Mouse (Mus musculus): ENCODE results near the gene Mettl26. TPM values are rescaled to one million over a fixed set of nuclear protein-coding genes. Genes with fewer than 3 reads are reported as not detected.

The Mettl26 gene
- polyA plus RNA-seq (2015; fragmentation: Nextera tagmentation; extraction: Ambion mirVana): 47.8 and 50.5 TPM in 2 replicates

DNA sequence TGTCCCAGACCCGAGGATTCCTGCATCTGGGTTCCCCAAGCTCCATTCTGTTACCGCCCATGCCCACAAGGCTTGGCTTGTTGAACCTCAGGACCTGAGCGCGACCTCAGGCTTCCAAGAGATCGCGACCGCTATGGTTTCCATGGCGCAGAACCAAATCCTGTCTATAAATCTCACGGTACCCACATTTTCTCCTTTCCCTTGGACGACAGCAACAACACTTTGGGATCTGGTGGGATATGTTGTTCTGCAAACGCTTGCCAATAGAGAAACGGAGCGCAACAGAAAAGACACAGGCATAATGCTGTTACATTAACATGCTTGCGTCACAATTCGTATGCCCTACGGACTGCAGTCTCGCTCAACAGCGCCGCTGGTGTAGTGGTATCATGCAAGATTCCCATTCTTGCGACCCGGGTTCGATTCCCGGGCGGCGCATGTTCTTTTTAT lies at the start of gene Mettl26:
Gene Mettl26 (plus strand): TSS at position 354 of the 450 bp plus-strand sequence.
- Histone ChIP-seq H3K4me2 (ENCODE audit: low read depth, low read length) (peak within 1 kb of the TSS; percentile 85), H3K36me3 (ENCODE audit: control insufficient read depth, insufficient read depth) (no peaks in the 10 kb centered on the region), H3K9ac (ENCODE audit: low read depth, low read length) (peak within 1 kb of the TSS; percentile 83), H3K9me3 (replicated peaks; ENCODE audit: control insufficient read depth, low read length) (no peaks in the 10 kb centered on the region), H3K4me1 (ENCODE audit: control insufficient read depth, low read depth, low read length) (peaks cover 23% of the 10 kb centered on the region), H3K27ac (ENCODE audit: low read length) (peak within 1 kb of the TSS; percentile 90), H3K4me3 (ENCODE audit: low read depth, low read length) (peak within 1 kb of the TSS; percentile 85), H3K27me3 (ENCODE audit: control insufficient read depth, insufficient read depth, low read depth, low read length) (no peaks in the 10 kb centered on the region)
- peak; percentile 71 for ATAC-seq (ENCODE audit: low read depth)
- under 1% methylated on average over 25 of the region's 25 CpGs for WGBS (ENCODE audit: insufficient replicate concordance)

DNA sequence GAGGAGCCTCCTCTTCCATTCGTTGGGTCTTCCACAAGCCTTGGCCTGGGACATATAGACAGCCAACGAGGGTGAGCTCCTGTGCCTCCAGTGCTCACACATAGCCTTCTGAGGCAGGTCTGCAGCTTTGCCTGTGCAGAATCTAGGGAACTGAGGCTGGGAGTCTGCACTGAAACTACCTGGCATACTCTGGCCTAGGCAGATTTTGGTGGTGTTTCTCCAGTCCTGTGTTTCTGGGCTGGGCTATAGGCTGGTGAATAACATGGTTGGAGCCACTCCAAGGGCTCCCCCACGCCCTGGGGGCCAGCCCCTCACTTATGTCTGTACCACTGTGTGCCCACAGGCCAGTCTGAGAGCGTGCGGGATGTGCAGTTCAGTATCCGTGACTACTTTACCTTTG lies 49.6 kb upstream of the Mettl26 start:
- H3K27ac ChIP-seq (ENCODE audit: low read length): no peak overlapping the region
- no peak overlapping the region for H3K4me2 ChIP-seq (ENCODE audit: low read depth, low read length)
- H3K27me3 ChIP-seq (ENCODE audit: control insufficient read depth, insufficient read depth, low read depth, low read length): peaks cover 6% of the 10 kb centered on the region
- ATAC-seq (ENCODE audit: low read depth): no peak
- H3K36me3 ChIP-seq (ENCODE audit: control insufficient read depth, insufficient read depth): peaks cover 3% of the 10 kb centered on the region
- H3K9me3 ChIP-seq (replicated peaks; ENCODE audit: control insufficient read depth, low read length): no peaks in the 10 kb centered on the region
- H3K4me1 ChIP-seq (ENCODE audit: control insufficient read depth, low read depth, low read length): peaks cover 37% of the 10 kb centered on the region
- peak overlapping the region; percentile 77; the same call in 1 of the 2 replicates for H3K9ac ChIP-seq (ENCODE audit: low read depth, low read length)
- WGBS (ENCODE audit: insufficient replicate concordance): 76% methylated on average over 6 of the region's 6 CpGs
- H3K4me3 ChIP-seq (ENCODE audit: low read depth, low read length): no peak overlapping the region

DNA sequence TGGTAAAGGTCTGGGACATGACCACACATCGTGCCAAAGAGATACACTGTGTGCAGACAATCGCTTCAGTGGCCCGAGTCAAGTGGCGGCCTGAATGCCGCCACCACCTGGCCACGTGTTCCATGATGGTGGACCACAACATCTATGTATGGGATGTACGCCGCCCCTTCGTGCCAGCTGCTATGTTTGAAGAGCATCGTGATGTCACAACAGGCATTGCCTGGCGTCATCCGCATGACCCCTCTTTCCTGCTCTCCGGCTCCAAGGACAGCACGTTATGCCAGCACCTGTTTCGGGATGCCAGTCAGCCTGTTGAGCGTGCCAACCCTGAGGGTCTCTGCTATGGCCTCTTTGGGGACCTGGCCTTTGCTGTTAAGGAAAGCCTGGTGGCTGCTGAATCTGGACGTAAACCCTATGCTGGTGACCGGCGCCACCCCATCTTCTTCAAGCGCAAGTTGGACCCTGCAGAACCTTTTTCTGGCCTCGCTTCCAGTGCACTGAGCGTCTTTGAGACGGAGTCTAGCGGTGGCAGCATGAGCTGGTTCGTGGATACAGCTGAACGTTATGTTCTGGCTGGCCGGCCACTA lies 48.8 kb upstream of the Mettl26 start:
- ATAC-seq (ENCODE audit: low read depth): no peak
- Histone ChIP-seq H3K4me2 (ENCODE audit: low read depth, low read length) (no peak overlapping the region), H3K27me3 (ENCODE audit: control insufficient read depth, insufficient read depth, low read depth, low read length) (peaks cover 3% of the 10 kb centered on the region), H3K9ac (ENCODE audit: low read depth, low read length) (no peak overlapping the region), H3K4me3 (ENCODE audit: low read depth, low read length) (no peak overlapping the region), H3K9me3 (replicated peaks; ENCODE audit: control insufficient read depth, low read length) (no peaks in the 10 kb centered on the region), H3K27ac (ENCODE audit: low read length) (no peak overlapping the region), H3K36me3 (ENCODE audit: control insufficient read depth, insufficient read depth) (peaks cover 9% of the 10 kb centered on the region), H3K4me1 (ENCODE audit: control insufficient read depth, low read depth, low read length) (peaks cover 44% of the 10 kb centered on the region)
- WGBS (ENCODE audit: insufficient replicate concordance): 85% methylated on average over 27 of the region's 27 CpGs

- no peak for ATAC-seq (ENCODE audit: low read depth)
- H3K27ac ChIP-seq (ENCODE audit: low read length): no peak overlapping the region
- no peak overlapping the region for H3K4me3 ChIP-seq (ENCODE audit: low read depth, low read length)
- peaks cover 54% of the 10 kb centered on the region for H3K4me1 ChIP-seq (ENCODE audit: control insufficient read depth, low read depth, low read length)
- no peak overlapping the region for H3K4me2 ChIP-seq (ENCODE audit: low read depth, low read length)
- WGBS (ENCODE audit: insufficient replicate concordance): 86% methylated on average over 13 of the region's 13 CpGs
- H3K27me3 ChIP-seq (ENCODE audit: control insufficient read depth, insufficient read depth, low read depth, low read length): no peaks in the 10 kb centered on the region; the same call in 1 of the 2 replicates
- H3K9me3 ChIP-seq (replicated peaks; ENCODE audit: control insufficient read depth, low read length): no peaks in the 10 kb centered on the region
- peaks cover 14% of the 10 kb centered on the region for H3K36me3 ChIP-seq (ENCODE audit: control insufficient read depth, insufficient read depth)
- no peak overlapping the region for H3K9ac ChIP-seq (ENCODE audit: low read depth, low read length)
Observed at GRCm38 (mm10) chr17:25827011-25827410, 47.9 kb upstream of the Mettl26 start.

GRCm38 (mm10) chr17:25827546-25828222 lies 47.2 kb upstream of the Mettl26 start:
- no peak overlapping the region for H3K4me3 ChIP-seq (ENCODE audit: low read depth, low read length)

DNA sequence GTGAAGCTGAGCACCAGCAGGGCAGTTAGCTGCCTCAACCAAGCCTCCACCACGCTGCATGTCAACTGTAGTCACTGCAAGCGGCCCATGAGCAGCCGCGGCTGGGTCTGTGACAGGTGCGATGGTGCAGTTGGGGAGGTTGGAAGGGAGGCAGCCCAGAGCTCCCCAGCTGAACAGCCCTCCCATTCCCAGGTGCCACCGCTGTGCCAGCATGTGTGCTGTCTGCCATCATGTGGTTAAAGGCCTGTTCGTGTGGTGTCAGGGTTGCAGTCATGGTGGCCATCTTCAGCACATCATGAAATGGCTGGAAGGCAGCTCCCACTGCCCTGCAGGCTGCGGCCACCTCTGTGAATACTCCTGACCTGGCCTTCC lies 46.7 kb upstream of the Mettl26 start:
- no peak for ATAC-seq (ENCODE audit: low read depth)
- Histone ChIP-seq H3K27ac (ENCODE audit: low read length) (peak overlapping the region; percentile 75), H3K4me2 (ENCODE audit: low read depth, low read length) (peak overlapping the region; percentile 69), H3K4me1 (ENCODE audit: control insufficient read depth, low read depth, low read length) (peaks cover 55% of the 10 kb centered on the region), H3K27me3 (ENCODE audit: control insufficient read depth, insufficient read depth, low read depth, low read length) (no peaks in the 10 kb centered on the region), H3K9ac (ENCODE audit: low read depth, low read length) (peak overlapping the region; percentile 73; the same call in 1 of the 2 replicates), H3K4me3 (ENCODE audit: low read depth, low read length) (peak overlapping the region; percentile 60), H3K9me3 (replicated peaks; ENCODE audit: control insufficient read depth, low read length) (no peaks in the 10 kb centered on the region), H3K36me3 (ENCODE audit: control insufficient read depth, insufficient read depth) (peaks cover 14% of the 10 kb centered on the region)
- 83% methylated on average over 8 of the region's 8 CpGs for WGBS (ENCODE audit: insufficient replicate concordance)

More at GRCm38 (mm10) chr17:25827546-25828222, 47.2 kb upstream of the Mettl26 start:
- Histone ChIP-seq H3K36me3 (ENCODE audit: control insufficient read depth, insufficient read depth) (peaks cover 14% of the 10 kb centered on the region), H3K4me2 (ENCODE audit: low read depth, low read length) (no peak overlapping the region), H3K27me3 (ENCODE audit: control insufficient read depth, insufficient read depth, low read depth, low read length) (no peaks in the 10 kb centered on the region), H3K9me3 (replicated peaks; ENCODE audit: control insufficient read depth, low read length) (no peaks in the 10 kb centered on the region), H3K4me1 (ENCODE audit: control insufficient read depth, low read depth, low read length) (peaks cover 58% of the 10 kb centered on the region), H3K27ac (ENCODE audit: low read length) (no peak overlapping the region), H3K9ac (ENCODE audit: low read depth, low read length) (no peak overlapping the region)
- ATAC-seq (ENCODE audit: low read depth): no peak
- 89% methylated on average over 22 of the region's 22 CpGs for WGBS (ENCODE audit: insufficient replicate concordance)

GRCm38 (mm10) chr17:25828712-25829557 lies 45.9 kb upstream of the Mettl26 start, which contains the start of gene Jmjd8:
TSS of gene Jmjd8 (plus strand) at chr17:25828867.
- H3K4me2 ChIP-seq (ENCODE audit: low read depth, low read length): peak within 1 kb of the TSS; percentile 69

GRCm38 (mm10) chr17:25829558-25830017 lies 45.3 kb upstream of the Mettl26 start:
- no peaks in the 10 kb centered on the region for H3K9me3 ChIP-seq (replicated peaks; ENCODE audit: control insufficient read depth, low read length)
- H3K4me2 ChIP-seq (ENCODE audit: low read depth, low read length): peak overlapping the region; percentile 69
- ATAC-seq (ENCODE audit: low read depth): no peak
- peaks cover 60% of the 10 kb centered on the region for H3K4me1 ChIP-seq (ENCODE audit: control insufficient read depth, low read depth, low read length)
- H3K36me3 ChIP-seq (ENCODE audit: control insufficient read depth, insufficient read depth): peaks cover 14% of the 10 kb centered on the region
- H3K4me3 ChIP-seq (ENCODE audit: low read depth, low read length): peak overlapping the region; percentile 60
- no peaks in the 10 kb centered on the region for H3K27me3 ChIP-seq (ENCODE audit: control insufficient read depth, insufficient read depth, low read depth, low read length)
- H3K27ac ChIP-seq (ENCODE audit: low read length): peak overlapping the region; percentile 75
- peak overlapping the region; percentile 73 for H3K9ac ChIP-seq (ENCODE audit: low read depth, low read length)
- 39% methylated on average over 8 of the region's 8 CpGs for WGBS (ENCODE audit: insufficient replicate concordance)

More at GRCm38 (mm10) chr17:25828712-25829557, 45.9 kb upstream of the Mettl26 start, which contains the start of gene Jmjd8:
- H3K27ac ChIP-seq (ENCODE audit: low read length): peak within 1 kb of the TSS; percentile 75
- peak within 1 kb of the TSS; percentile 73 for H3K9ac ChIP-seq (ENCODE audit: low read depth, low read length)
- H3K27me3 ChIP-seq (ENCODE audit: control insufficient read depth, insufficient read depth, low read depth, low read length): no peaks in the 10 kb centered on the region
- H3K36me3 ChIP-seq (ENCODE audit: control insufficient read depth, insufficient read depth): peaks cover 14% of the 10 kb centered on the region
- H3K9me3 ChIP-seq (replicated peaks; ENCODE audit: control insufficient read depth, low read length): no peaks in the 10 kb centered on the region
- peaks cover 60% of the 10 kb centered on the region for H3K4me1 ChIP-seq (ENCODE audit: control insufficient read depth, low read depth, low read length)
- ATAC-seq (ENCODE audit: low read depth): peak; percentile 11; the same call in 1 of the 2 replicates
- 1% methylated on average over 32 of the region's 32 CpGs for WGBS (ENCODE audit: insufficient replicate concordance)
- peak within 1 kb of the TSS; percentile 60 for H3K4me3 ChIP-seq (ENCODE audit: low read depth, low read length)

Data from liver, embryonic 16.5 days (tissue).